Mouse (Mus musculus): ENCODE data around the gene Tuba3b. TPM values are rescaled to one million over a fixed set of nuclear protein-coding genes. Genes with fewer than 3 reads are reported as not detected.

Gene Tuba3b
- polyA plus RNA-seq, 1 experiment, result not detected

GRCm38 (mm10) chr6:145598794-145599555, 16.6 kb upstream of the Tuba3b start:
- H3K27ac ChIP-seq (ENCODE audit: insufficient read depth, low read depth, low read length), result no peak overlapping the region
- whole genome bisulfite sequencing, result 79% methylated on average over 11 of the region's 11 CpGs
- TF ChIP-seq CTCF (IDR thresholded peaks at IDR 0.05; ENCODE audit: insufficient read depth, low read depth, low read length), result no peak

GRCm38 (mm10) chr6:145604126-145604525, 11.4 kb upstream of the Tuba3b start:
- Histone ChIP-seq H3K4me1 (ENCODE audit: control insufficient read depth, insufficient read depth, low read length) (no peaks in the 10 kb centered on the region), H3K4me3 (ENCODE audit: insufficient read depth, low read depth, low read length) (no peak overlapping the region), H3K27ac (ENCODE audit: insufficient read depth, low read depth, low read length) (no peak overlapping the region)
- TF ChIP-seq POLR2A (IDR thresholded peaks at IDR 0.05; ENCODE audit: insufficient read depth, low read depth, low read length) (no peak), CTCF (IDR thresholded peaks at IDR 0.05; ENCODE audit: insufficient read depth, low read depth, low read length) (no peak)
- WGBS, result 68% methylated on average over 2 of the region's 2 CpGs

More at GRCm38 (mm10) chr6:145598794-145599555, 16.6 kb upstream of the Tuba3b start:
- Histone ChIP-seq H3K4me3 (ENCODE audit: insufficient read depth, low read depth, low read length) (no peak overlapping the region), H3K4me1 (ENCODE audit: control insufficient read depth, insufficient read depth, low read length) (no peaks in the 10 kb centered on the region)

- TF ChIP-seq CTCF (IDR thresholded peaks at IDR 0.05; ENCODE audit: insufficient read depth, low read depth, low read length), result no peak
- TF ChIP-seq POLR2A (IDR thresholded peaks at IDR 0.05; ENCODE audit: insufficient read depth, low read depth, low read length), result no peak
- Histone ChIP-seq H3K4me3 (ENCODE audit: insufficient read depth, low read depth, low read length) (no peak overlapping the region), H3K27ac (ENCODE audit: insufficient read depth, low read depth, low read length) (no peak overlapping the region), H3K4me1 (ENCODE audit: control insufficient read depth, insufficient read depth, low read length) (no peaks in the 10 kb centered on the region)
- 79% methylated on average over 4 of the region's 4 CpGs for WGBS
Measured at GRCm38 (mm10) chr6:145604648-145605047, 10.9 kb upstream of the Tuba3b start.

DNA sequence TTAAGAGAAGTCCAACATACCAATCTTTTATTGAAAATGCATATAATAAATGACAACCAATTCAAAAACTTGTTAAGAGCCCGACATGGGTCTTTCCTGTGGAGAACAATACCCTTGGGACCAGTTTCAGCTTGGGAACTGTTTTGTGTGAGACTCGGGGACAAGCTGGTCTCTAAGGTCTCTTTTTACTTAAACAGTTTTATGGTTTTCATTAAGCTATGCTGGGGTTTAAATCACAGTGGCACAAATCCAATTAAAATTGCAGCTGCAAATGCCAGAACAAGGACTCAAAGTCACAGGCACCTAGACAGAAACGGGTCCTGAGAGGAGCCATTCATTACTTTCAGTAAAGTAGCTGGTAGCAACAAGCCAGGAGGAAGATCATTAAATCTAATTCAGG, 10.4 kb upstream of the Tuba3b start:
- 69% methylated on average over 3 of the region's 3 CpGs for WGBS
- TF ChIP-seq POLR2A (IDR thresholded peaks at IDR 0.05; ENCODE audit: insufficient read depth, low read depth, low read length), result no peak
- no peak for TF ChIP-seq CTCF (IDR thresholded peaks at IDR 0.05; ENCODE audit: insufficient read depth, low read depth, low read length)
- H3K4me1 ChIP-seq (ENCODE audit: control insufficient read depth, insufficient read depth, low read length), result no peaks in the 10 kb centered on the region
- H3K27ac ChIP-seq (ENCODE audit: insufficient read depth, low read depth, low read length), result no peak overlapping the region
- no peak overlapping the region for H3K4me3 ChIP-seq (ENCODE audit: insufficient read depth, low read depth, low read length)

GRCm38 (mm10) chr6:145607746-145608145, 7.8 kb upstream of the Tuba3b start:
- Histone ChIP-seq H3K4me1 (ENCODE audit: control insufficient read depth, insufficient read depth, low read length) (no peaks in the 10 kb centered on the region), H3K4me3 (ENCODE audit: insufficient read depth, low read depth, low read length) (no peak overlapping the region), H3K27ac (ENCODE audit: insufficient read depth, low read depth, low read length) (no peak overlapping the region)
- TF ChIP-seq POLR2A (IDR thresholded peaks at IDR 0.05; ENCODE audit: insufficient read depth, low read depth, low read length) (no peak), CTCF (IDR thresholded peaks at IDR 0.05; ENCODE audit: insufficient read depth, low read depth, low read length) (no peak)
- 91% methylated on average over 4 of the region's 4 CpGs for WGBS

GRCm38 (mm10) chr6:145608693-145609092, 6.9 kb upstream of the Tuba3b start:
- 92% methylated on average over 5 of the region's 5 CpGs for WGBS
- no peak for TF ChIP-seq CTCF (IDR thresholded peaks at IDR 0.05; ENCODE audit: insufficient read depth, low read depth, low read length)
- no peak for TF ChIP-seq POLR2A (IDR thresholded peaks at IDR 0.05; ENCODE audit: insufficient read depth, low read depth, low read length)
- Histone ChIP-seq H3K4me3 (ENCODE audit: insufficient read depth, low read depth, low read length) (no peak overlapping the region), H3K27ac (ENCODE audit: insufficient read depth, low read depth, low read length) (no peak overlapping the region), H3K4me1 (ENCODE audit: control insufficient read depth, insufficient read depth, low read length) (no peaks in the 10 kb centered on the region)

- Histone ChIP-seq H3K4me1 (ENCODE audit: control insufficient read depth, insufficient read depth, low read length) (no peaks in the 10 kb centered on the region), H3K27ac (ENCODE audit: insufficient read depth, low read depth, low read length) (no peak overlapping the region), H3K4me3 (ENCODE audit: insufficient read depth, low read depth, low read length) (no peak overlapping the region)
- TF ChIP-seq CTCF (IDR thresholded peaks at IDR 0.05; ENCODE audit: insufficient read depth, low read depth, low read length) (no peak), POLR2A (IDR thresholded peaks at IDR 0.05; ENCODE audit: insufficient read depth, low read depth, low read length) (no peak)
- 93% methylated on average over 5 of the region's 5 CpGs for WGBS
Measured at GRCm38 (mm10) chr6:145610901-145611300, 4.7 kb upstream of the Tuba3b start.

- WGBS, result 85% methylated on average over 3 of the region's 3 CpGs
- Histone ChIP-seq H3K4me3 (ENCODE audit: insufficient read depth, low read depth, low read length) (no peak overlapping the region), H3K27ac (ENCODE audit: insufficient read depth, low read depth, low read length) (no peak overlapping the region), H3K4me1 (ENCODE audit: control insufficient read depth, insufficient read depth, low read length) (no peaks in the 10 kb centered on the region)
- TF ChIP-seq CTCF (IDR thresholded peaks at IDR 0.05; ENCODE audit: insufficient read depth, low read depth, low read length), result no peak
- TF ChIP-seq POLR2A (IDR thresholded peaks at IDR 0.05; ENCODE audit: insufficient read depth, low read depth, low read length), result no peak
Measured at GRCm38 (mm10) chr6:145612611-145613010, 2.9 kb upstream of the Tuba3b start.

DNA sequence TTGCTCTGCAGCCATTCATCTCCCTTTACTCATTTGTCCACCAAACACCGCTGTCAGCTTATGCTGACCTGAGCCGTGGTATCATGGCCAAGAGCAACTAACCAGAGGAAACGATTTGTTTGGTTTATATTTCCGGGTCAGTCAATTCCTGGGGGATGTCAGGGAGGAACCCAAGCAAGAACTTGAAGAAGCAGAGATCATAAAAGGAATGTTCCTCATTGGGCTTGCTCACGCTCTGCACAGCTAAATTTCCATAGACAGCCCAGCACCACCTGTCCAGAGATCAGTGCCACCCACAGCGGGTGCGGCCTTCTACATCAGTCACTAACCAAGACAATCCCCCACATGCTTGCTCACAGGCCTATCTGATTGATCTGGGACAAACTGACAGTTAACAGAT, 1.3 kb upstream of the Tuba3b start, which contains the start of gene Lmntd1:
Lmntd1 (minus strand) TSS at position 101 of the 400 bp plus-strand sequence.
- WGBS, result 93% methylated on average over 7 of the region's 7 CpGs
- TF ChIP-seq CTCF (IDR thresholded peaks at IDR 0.05; ENCODE audit: insufficient read depth, low read depth, low read length), result no peak
- TF ChIP-seq POLR2A (IDR thresholded peaks at IDR 0.05; ENCODE audit: insufficient read depth, low read depth, low read length), result no peak
- no peak within 1 kb of the TSS for H3K4me3 ChIP-seq (ENCODE audit: insufficient read depth, low read depth, low read length)

More for the DNA sequence above, 1.3 kb upstream of the Tuba3b start, which contains the start of gene Lmntd1:
- H3K4me1 ChIP-seq (ENCODE audit: control insufficient read depth, insufficient read depth, low read length), result no peaks in the 10 kb centered on the region
- H3K27ac ChIP-seq (ENCODE audit: insufficient read depth, low read depth, low read length), result no peak within 1 kb of the TSS

Data from olfactory bulb, adult 2 months (tissue).